Mouse (Mus musculus) limb, embryonic 14.5 days (tissue): Measurements from ENCODE around the gene Zscan2. TPM values are rescaled to one million over a fixed set of nuclear protein-coding genes. Genes with fewer than 3 reads are reported as not detected.
A peak's percentile ranks its signal among the peaks of the same experiment; 100 is the strongest.

ENCODE experiments used
- ATAC-seq: fragments of 200-750 bp; cut with Nextera tagmentation; 2 replicates; pipeline ENCODE4 v1.8.0; 2017; ENCODE audit warnings: low read depth, moderate number of reproducible peaks, moderate TSS enrichment; ENCODE audit not compliant: low FRiP score
- DNase-seq: peaks from one replicate; pipeline ENCODE4 v3.0.0-alpha.2; 2015; ENCODE audit warnings: low spot score
- H3K27ac ChIP-seq: fragments of 300-500 bp; sonication (generic); replicated peaks from 2 replicates; pipeline ENCODE4 v1.5.1; 2014; ENCODE audit warnings: low read depth, mild to moderate bottlenecking, low read length, moderate library complexity, mixed read lengths
- H3K27me3 ChIP-seq: fragments of 300-500 bp; sonication (generic); 2 replicates; pipeline ENCODE4 v1.6.1; 2014; ENCODE audit warnings: low read length, mixed read lengths; ENCODE audit not compliant: control insufficient read depth, insufficient read depth
- H3K36me3 ChIP-seq: fragments of 300-500 bp; sonication (generic); 2 replicates; pipeline ENCODE4 v1.6.1; 2014; ENCODE audit warnings: mild to moderate bottlenecking, low read length, moderate library complexity, mixed read lengths; ENCODE audit not compliant: control insufficient read depth, insufficient read depth
- H3K4me1 ChIP-seq: fragments of 300-500 bp; sonication (generic); 2 replicates; pipeline ENCODE4 v1.6.1; 2014; ENCODE audit warnings: antibody characterized with exemption, low read length, mixed read lengths; ENCODE audit not compliant: control insufficient read depth, insufficient read depth
- H3K4me2 ChIP-seq: fragments of 300-500 bp; sonication (generic); replicated peaks from 2 replicates; pipeline ENCODE4 v1.6.1; 2014; ENCODE audit warnings: low read depth, mild to moderate bottlenecking, low read length, moderate library complexity; ENCODE audit not compliant: severe bottlenecking
- H3K4me3 ChIP-seq: fragments of 300-500 bp; sonication (generic); replicated peaks from 2 replicates; pipeline ENCODE4 v1.5.1; 2014; ENCODE audit warnings: low read length
- H3K9ac ChIP-seq: fragments of 300-500 bp; sonication (generic); 2 replicates; pipeline ENCODE4 v1.6.1; 2014; ENCODE audit warnings: mild to moderate bottlenecking, low read depth, low read length, moderate library complexity; ENCODE audit not compliant: severe bottlenecking
- H3K9me3 ChIP-seq: fragments of 300-500 bp; sonication (generic); 2 replicates; pipeline ENCODE4 v1.6.1; 2016; ENCODE audit warnings: low read length; ENCODE audit not compliant: control insufficient read depth
- POLR2A ChIP-seq: fragments of 200-500 bp; IDR thresholded peaks from 2 replicates; pipeline ENCODE4 v1.8.0; 2012; ENCODE audit warnings: inconsistent platforms, mild to moderate bottlenecking, moderate library complexity, borderline replicate concordance; ENCODE audit not compliant: insufficient read depth, insufficient read length; ENCODE audit errors: extremely low read depth
- WGBS: fragments of 180-500 bp; shearing (Covaris S2); extraction: QIAGEN DNeasy Blood & Tissue Kit; methylation state at CpG from one replicate; pipeline ENCODE4 v1.1.7; 2014; 5-methylcytosine and 5-hydroxymethylcytosine counted together
- polyA plus RNA-seq, 2 experiments: library from polyadenylated mRNA; depleted of rRNA in 1 of 2; stranded (reverse) in 1 of 2; unstranded in 1 of 2; fragments of >200 nt; fragmentation: Nextera tagmentation in 1 of 2; extraction: Ambion mirVana in 1 of 2; gene quantifications; 2 replicates each; pipeline versions ENCODE4 v1.2.1 to v1.2.3; 2012 to 2014

Zscan2 gene
- polyA plus RNA-seq, 2 experiments = 2.7 to 19.8 TPM

GRCm38 (mm10) chr7:80833651-80834532 lies 26.8 kb upstream of the Zscan2 start:
- Histone ChIP-seq H3K4me1 (peaks cover 6% of the 10 kb centered on the region; the same call in 1 of the 2 replicates), H3K4me2 (no peak overlapping the region), H3K9ac (no peak overlapping the region), H3K9me3 (no peaks in the 10 kb centered on the region), H3K36me3 (no peaks in the 10 kb centered on the region), H3K4me3 (no peak overlapping the region), H3K27me3 (no peaks in the 10 kb centered on the region), H3K27ac (no peak overlapping the region)
- 28% methylated on average over 12 of the region's 12 CpGs for WGBS
- TF ChIP-seq POLR2A = no peak
- no peak for ATAC-seq
- no peak for DNase-seq

GRCm38 (mm10) chr7:80835984-80836652 lies 24.6 kb upstream of the Zscan2 start:
- H3K9me3 ChIP-seq = no peaks in the 10 kb centered on the region
- H3K9ac ChIP-seq = no peak overlapping the region
- H3K36me3 ChIP-seq = no peaks in the 10 kb centered on the region
- 63% methylated on average over 4 of the region's 4 CpGs for WGBS
- no peak for ATAC-seq
- DNase-seq = peak; percentile 31
- no peaks in the 10 kb centered on the region for H3K27me3 ChIP-seq
- no peak overlapping the region for H3K4me3 ChIP-seq
- H3K4me1 ChIP-seq = peaks cover 6% of the 10 kb centered on the region; the same call in 1 of the 2 replicates
- H3K27ac ChIP-seq = no peak overlapping the region
- no peak for TF ChIP-seq POLR2A
- H3K4me2 ChIP-seq = no peak overlapping the region

- 51% methylated on average over 9 of the region's 9 CpGs for WGBS
- no peaks in the 10 kb centered on the region for H3K27me3 ChIP-seq
- TF ChIP-seq POLR2A = no peak
- H3K27ac ChIP-seq = no peak overlapping the region
- no peaks in the 10 kb centered on the region for H3K36me3 ChIP-seq
- H3K4me2 ChIP-seq = no peak overlapping the region
- H3K9ac ChIP-seq = no peak overlapping the region
- H3K9me3 ChIP-seq = no peaks in the 10 kb centered on the region
- H3K4me1 ChIP-seq = peaks cover 3% of the 10 kb centered on the region; the same call in 1 of the 2 replicates
- no peak for ATAC-seq
- H3K4me3 ChIP-seq = no peak overlapping the region
- no peak for DNase-seq
Measured at GRCm38 (mm10) chr7:80837736-80838135, 23.0 kb upstream of the Zscan2 start.

- no peak overlapping the region for H3K27ac ChIP-seq
- ATAC-seq (no peak), DNase-seq (no peak)
- no peaks in the 10 kb centered on the region for H3K4me1 ChIP-seq
- no peak overlapping the region for H3K4me2 ChIP-seq
- H3K36me3 ChIP-seq = no peaks in the 10 kb centered on the region
- no peak for TF ChIP-seq POLR2A
- H3K4me3 ChIP-seq = no peak overlapping the region
- WGBS = 37% methylated on average over 7 of the region's 7 CpGs
- H3K9ac ChIP-seq = no peak overlapping the region
- H3K9me3 ChIP-seq = no peaks in the 10 kb centered on the region
- no peaks in the 10 kb centered on the region for H3K27me3 ChIP-seq
Measured at GRCm38 (mm10) chr7:80838247-80838646, 22.5 kb upstream of the Zscan2 start.

GRCm38 (mm10) chr7:80839755-80840154 lies 21.0 kb upstream of the Zscan2 start:
- no peak for ATAC-seq

More at GRCm38 (mm10) chr7:80839755-80840154, 21.0 kb upstream of the Zscan2 start:
- H3K27ac ChIP-seq = no peak overlapping the region
- no peak overlapping the region for H3K4me2 ChIP-seq
- no peaks in the 10 kb centered on the region for H3K36me3 ChIP-seq
- H3K27me3 ChIP-seq = no peaks in the 10 kb centered on the region
- no peak for DNase-seq
- no peak for TF ChIP-seq POLR2A
- H3K9ac ChIP-seq = no peak overlapping the region
- H3K4me1 ChIP-seq = no peaks in the 10 kb centered on the region
- H3K9me3 ChIP-seq = no peaks in the 10 kb centered on the region
- no peak overlapping the region for H3K4me3 ChIP-seq
